Mouse (Mus musculus): Measurements from ENCODE around the gene Fam205a2. TPM values are rescaled to one million over a fixed set of nuclear protein-coding genes. Genes with fewer than 3 reads are reported as not detected.
"Not testable (repeated sequence)": the region's sequence is repeated elsewhere in the genome, so short reads cannot be mapped to it uniquely, and the experiment has no call there.

Gene Fam205a2
- polyA plus RNA-seq (2015; fragmentation: Nextera tagmentation; extraction: Ambion mirVana) = not detected in 2 replicates

GRCm38 (mm10) chr4:42528075-42528474 is at the start of gene Fam205a2:
Gene Fam205a2, minus strand, starts transcription at chr4:42528175.
- not testable (repeated sequence) for ATAC-seq; H3K9me3 ChIP-seq (ENCODE audit: control insufficient read depth, low read length); H3K27ac ChIP-seq (ENCODE audit: low read length); H3K36me3 ChIP-seq (ENCODE audit: control insufficient read depth, insufficient read depth); H3K4me2 ChIP-seq (ENCODE audit: low read length); H3K4me3 ChIP-seq (replicated peaks; ENCODE audit: low read length); H3K4me1 ChIP-seq (replicated peaks; ENCODE audit: control insufficient read depth, insufficient read depth, low read length); H3K27me3 ChIP-seq (replicated peaks; ENCODE audit: control insufficient read depth, insufficient read depth, low read length); H3K9ac ChIP-seq (replicated peaks; ENCODE audit: low read depth, low read length)
- WGBS = no CpG with 5 or more reads among the region's 1 CpGs

Other genes starting within 250 kb of the Fam205a2 start
- not detected in 2 replicates for gene Gm21953, start 233.9 kb downstream of the Fam205a2 start, polyA plus RNA-seq (2015; fragmentation: Nextera tagmentation; extraction: Ambion mirVana)
- not detected in 2 replicates for gene Fam205a3, start 209.8 kb downstream of the Fam205a2 start, polyA plus RNA-seq (2015; fragmentation: Nextera tagmentation; extraction: Ambion mirVana)
- not detected in 2 replicates for gene Gm21586, start 88.8 kb downstream of the Fam205a2 start, polyA plus RNA-seq (2015; fragmentation: Nextera tagmentation; extraction: Ambion mirVana)
- gene Gm2163, start 61.4 kb downstream of the Fam205a2 start, polyA plus RNA-seq (2015; fragmentation: Nextera tagmentation; extraction: Ambion mirVana) = 0.13 and 0.14 TPM in 2 replicates
- not detected in 2 replicates for gene Gm10591, start 84.0 kb upstream of the Fam205a2 start, polyA plus RNA-seq (2015; fragmentation: Nextera tagmentation; extraction: Ambion mirVana)
- not detected in 2 replicates for gene Gm2564, start 101.5 kb upstream of the Fam205a2 start, polyA plus RNA-seq (2015; fragmentation: Nextera tagmentation; extraction: Ambion mirVana)
- not detected in 2 replicates for gene Ccl27b, start 127.1 kb upstream of the Fam205a2 start, polyA plus RNA-seq (2015; fragmentation: Nextera tagmentation; extraction: Ambion mirVana)
- not detected in 2 replicates for gene Il11ra2, start 133.7 kb upstream of the Fam205a2 start, polyA plus RNA-seq (2015; fragmentation: Nextera tagmentation; extraction: Ambion mirVana)
- 0.86 TPM in 1 of 2 replicates, not detected in the other for gene 4930578G10Rik, start 207.4 kb upstream of the Fam205a2 start, polyA plus RNA-seq (2015; fragmentation: Nextera tagmentation; extraction: Ambion mirVana)
- not detected in 2 replicates for gene Ccl19, start 228.4 kb upstream of the Fam205a2 start, polyA plus RNA-seq (2015; fragmentation: Nextera tagmentation; extraction: Ambion mirVana)
- 0.58 and 0.62 TPM in 2 replicates for gene Ccl21a, start 245.8 kb upstream of the Fam205a2 start, polyA plus RNA-seq (2015; fragmentation: Nextera tagmentation; extraction: Ambion mirVana)